Mouse (Mus musculus) bone marrow macrophage, adult 2 months (primary cell): Measurements from ENCODE around the gene Nol6.

Source experiments
- CTCF ChIP-seq: IDR thresholded peaks from 2 replicates; pipeline ENCODE4 v1.5.1; 2012; ENCODE audit warnings: low read depth, mild to moderate bottlenecking, low read length, moderate library complexity
- POLR2A ChIP-seq: IDR thresholded peaks from 2 replicates; pipeline ENCODE4 v1.6.1; 2012; ENCODE audit warnings: mild to moderate bottlenecking, low read depth, low read length, borderline replicate concordance

DNA sequence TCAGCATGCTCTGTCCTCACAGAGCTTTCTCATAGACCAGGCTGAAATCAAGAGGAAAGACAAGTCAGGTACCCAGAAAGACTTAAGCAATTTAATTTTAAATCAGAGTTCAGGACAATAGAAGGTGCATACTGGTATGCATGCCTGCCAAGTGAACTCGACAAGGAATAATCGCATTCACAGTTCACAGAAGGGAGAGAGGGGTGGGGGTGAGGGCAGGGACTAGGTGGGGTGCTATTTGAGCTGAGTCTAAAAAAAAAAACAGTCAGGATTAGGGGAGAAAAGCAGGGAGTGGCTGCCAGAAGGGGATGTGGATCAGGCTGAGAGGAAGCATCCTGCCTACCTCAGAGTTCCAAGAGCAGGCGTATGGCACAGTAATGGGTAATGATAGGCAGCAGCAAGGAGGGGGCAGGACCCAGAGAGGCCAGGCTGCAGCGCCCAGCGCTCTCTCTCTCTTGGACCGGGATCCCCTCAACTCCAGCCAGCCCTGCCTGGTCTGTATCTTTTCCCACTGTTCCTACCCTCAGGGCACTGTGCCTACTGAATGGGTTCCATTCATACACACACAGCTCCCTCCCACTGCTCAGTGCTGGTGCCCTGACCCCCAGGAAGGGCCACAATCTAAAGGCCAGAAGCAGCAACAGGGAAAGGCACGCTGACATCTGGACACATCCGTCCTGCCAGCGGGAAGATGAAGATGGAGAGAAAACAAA, 9.7 kb downstream of the Nol6 start:
- TF ChIP-seq POLR2A (no peak), CTCF (no peak)
